Mouse (Mus musculus): ENCODE results near the gene Tm4sf20. TPM values are rescaled to one million over a fixed set of nuclear protein-coding genes. Genes with fewer than 3 reads are reported as not detected.

Tm4sf20 gene
- polyA plus RNA-seq, 1 experiment, result not detected

DNA sequence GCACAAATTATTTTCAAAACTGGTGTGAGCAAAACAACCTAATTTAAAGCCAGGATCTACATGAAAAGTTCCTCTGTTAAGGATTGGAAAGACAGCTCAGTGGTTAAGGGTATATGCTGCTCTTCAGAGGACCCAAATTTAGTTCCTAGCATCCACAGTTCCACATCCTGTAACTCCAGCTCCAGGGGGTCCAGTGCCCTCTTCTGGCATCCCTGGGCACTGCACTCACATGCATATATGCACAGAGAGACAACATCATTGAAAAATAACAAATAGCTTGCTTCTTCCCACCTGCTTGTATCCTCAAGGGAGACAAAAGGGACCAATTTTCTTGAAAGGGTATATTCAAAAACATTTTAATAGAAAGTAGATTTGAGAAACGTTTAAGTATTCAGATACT, 6.0 kb downstream of the Tm4sf20 start:
- H3K4me1 ChIP-seq (ENCODE audit: control insufficient read depth, insufficient read depth, low read length), result no peaks in the 10 kb centered on the region
- no peak overlapping the region for H3K4me3 ChIP-seq (ENCODE audit: control insufficient read depth, low read depth, low read length)
- TF ChIP-seq CTCF (IDR thresholded peaks at IDR 0.05; ENCODE audit: control insufficient read depth, insufficient read depth, insufficient replicate concordance, low read depth, low read length) (peak; percentile 30; the same call in 1 of the 2 replicates), POLR2A (IDR thresholded peaks at IDR 0.05; ENCODE audit: control insufficient read depth, low read depth, low read length) (no peak)
- H3K36me3 ChIP-seq (ENCODE audit: control insufficient read depth, insufficient read depth, low read length), result no peaks in the 10 kb centered on the region
- no peak overlapping the region for H3K27ac ChIP-seq (ENCODE audit: control insufficient read depth, insufficient read depth, low read depth, low read length)
- H3K27me3 ChIP-seq (ENCODE audit: control insufficient read depth, insufficient read depth, low read length), result no peaks in the 10 kb centered on the region

DNA sequence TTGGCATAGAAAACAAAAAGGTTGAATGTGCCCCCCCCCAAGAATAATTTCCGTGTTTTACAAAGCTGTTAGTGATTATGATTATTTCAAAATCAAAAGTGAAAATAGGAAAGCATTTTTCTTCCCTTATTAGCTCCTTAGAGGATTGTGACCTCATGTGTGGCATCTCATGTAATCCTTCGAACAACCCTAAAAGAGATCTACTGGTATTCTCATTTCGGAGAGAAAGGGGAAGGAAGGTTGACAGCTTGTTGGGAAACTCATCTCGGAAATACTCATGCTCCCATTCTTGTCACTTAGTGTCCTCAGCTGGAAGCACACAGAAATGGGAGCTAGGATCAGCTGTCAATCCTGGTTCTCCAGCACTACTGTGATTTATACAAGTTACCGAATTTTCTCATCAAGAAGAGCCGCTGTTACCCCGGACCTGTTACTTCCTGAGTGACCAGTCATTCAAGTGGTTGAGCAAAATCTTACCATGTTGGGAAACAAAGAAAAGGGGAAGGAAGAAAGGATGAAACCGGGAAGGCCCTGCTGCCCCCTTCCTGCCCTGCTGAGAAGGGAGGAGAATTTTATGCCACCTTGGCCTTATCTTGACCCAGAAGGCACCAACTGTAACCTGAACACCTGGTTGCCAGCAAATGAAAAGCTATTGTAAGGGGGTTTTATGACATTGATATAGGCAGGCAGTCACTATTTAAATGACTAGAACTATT, 6.6 kb downstream of the Tm4sf20 start:
- no peak for TF ChIP-seq POLR2A (IDR thresholded peaks at IDR 0.05; ENCODE audit: control insufficient read depth, low read depth, low read length)
- Histone ChIP-seq H3K36me3 (ENCODE audit: control insufficient read depth, insufficient read depth, low read length) (no peaks in the 10 kb centered on the region), H3K4me3 (ENCODE audit: control insufficient read depth, low read depth, low read length) (no peak overlapping the region), H3K27me3 (ENCODE audit: control insufficient read depth, insufficient read depth, low read length) (no peaks in the 10 kb centered on the region), H3K27ac (ENCODE audit: control insufficient read depth, insufficient read depth, low read depth, low read length) (no peak overlapping the region), H3K4me1 (ENCODE audit: control insufficient read depth, insufficient read depth, low read length) (no peaks in the 10 kb centered on the region)

DNA sequence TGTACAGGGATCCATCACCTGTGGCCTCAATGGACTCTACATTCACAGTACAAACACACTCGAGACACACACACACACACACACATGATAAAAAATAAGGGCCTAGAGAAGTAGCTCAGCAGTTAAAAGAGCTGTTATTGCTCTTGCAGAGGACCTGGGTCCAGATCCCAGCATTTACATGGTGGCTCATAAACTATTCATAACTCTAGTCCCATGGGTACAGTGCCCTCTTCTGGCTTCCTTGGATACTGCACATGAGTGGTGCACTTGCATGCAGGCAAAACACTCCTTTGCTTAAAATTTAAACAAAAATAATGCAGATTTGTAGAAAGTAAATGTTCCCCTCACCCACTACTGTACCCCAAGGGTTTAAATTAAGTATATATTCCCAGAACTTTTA, 8.7 kb downstream of the Tm4sf20 start:
- no peak overlapping the region for H3K27ac ChIP-seq (ENCODE audit: control insufficient read depth, insufficient read depth, low read depth, low read length)
- no peak overlapping the region for H3K4me3 ChIP-seq (ENCODE audit: control insufficient read depth, low read depth, low read length)
- H3K27me3 ChIP-seq (ENCODE audit: control insufficient read depth, insufficient read depth, low read length), result no peaks in the 10 kb centered on the region
- no peaks in the 10 kb centered on the region for H3K36me3 ChIP-seq (ENCODE audit: control insufficient read depth, insufficient read depth, low read length)
- TF ChIP-seq POLR2A (IDR thresholded peaks at IDR 0.05; ENCODE audit: control insufficient read depth, low read depth, low read length) (no peak), CTCF (IDR thresholded peaks at IDR 0.05; ENCODE audit: control insufficient read depth, insufficient read depth, insufficient replicate concordance, low read depth, low read length) (no peak)
- H3K4me1 ChIP-seq (ENCODE audit: control insufficient read depth, insufficient read depth, low read length), result no peaks in the 10 kb centered on the region

DNA sequence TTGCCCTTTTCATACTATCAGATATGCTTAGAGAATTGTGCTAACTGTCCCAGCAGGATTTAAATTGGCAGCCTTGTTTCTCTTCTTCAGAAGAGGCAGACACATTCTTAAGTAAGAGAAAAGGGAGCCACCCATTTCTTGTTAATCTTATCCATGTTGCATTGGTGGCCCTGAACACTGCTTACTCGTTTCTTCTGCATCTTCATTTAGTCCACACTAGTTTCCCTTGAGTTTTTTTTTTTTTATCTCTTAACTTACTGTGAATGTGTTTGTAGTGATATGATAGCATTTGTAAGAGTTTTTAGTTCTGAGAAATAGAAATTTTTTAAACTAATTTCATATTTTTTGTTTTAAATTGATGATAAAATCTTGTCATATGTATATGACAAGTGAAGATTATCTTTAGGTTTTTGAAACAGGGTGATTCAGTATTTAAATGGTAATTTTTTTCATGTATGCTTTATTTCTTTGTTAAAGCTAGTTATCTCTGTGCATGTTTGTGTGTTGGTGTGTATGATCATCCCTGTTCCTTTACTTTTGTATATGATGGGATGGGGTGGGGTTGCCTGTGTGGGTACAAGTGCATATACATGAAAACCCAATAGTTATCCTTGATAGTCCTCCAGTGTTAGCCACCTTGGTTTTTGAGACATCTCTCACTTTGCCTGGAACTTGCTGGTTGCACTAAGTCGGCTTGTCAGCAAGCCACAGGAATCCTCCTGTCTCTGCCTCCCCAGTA, 20.4 kb downstream of the Tm4sf20 start:
- H3K36me3 ChIP-seq (ENCODE audit: control insufficient read depth, insufficient read depth, low read length), result 0 out of 2 replicates have a peak, but pooled peaks cover 2% of the 10 kb centered on the region
- no peak overlapping the region for H3K4me3 ChIP-seq (ENCODE audit: control insufficient read depth, low read depth, low read length)
- no peaks in the 10 kb centered on the region for H3K27me3 ChIP-seq (ENCODE audit: control insufficient read depth, insufficient read depth, low read length)
- TF ChIP-seq CTCF (IDR thresholded peaks at IDR 0.05; ENCODE audit: control insufficient read depth, insufficient read depth, insufficient replicate concordance, low read depth, low read length), result no peak
- no peak overlapping the region for H3K27ac ChIP-seq (ENCODE audit: control insufficient read depth, insufficient read depth, low read depth, low read length)
- H3K4me1 ChIP-seq (ENCODE audit: control insufficient read depth, insufficient read depth, low read length), result no peaks in the 10 kb centered on the region

DNA sequence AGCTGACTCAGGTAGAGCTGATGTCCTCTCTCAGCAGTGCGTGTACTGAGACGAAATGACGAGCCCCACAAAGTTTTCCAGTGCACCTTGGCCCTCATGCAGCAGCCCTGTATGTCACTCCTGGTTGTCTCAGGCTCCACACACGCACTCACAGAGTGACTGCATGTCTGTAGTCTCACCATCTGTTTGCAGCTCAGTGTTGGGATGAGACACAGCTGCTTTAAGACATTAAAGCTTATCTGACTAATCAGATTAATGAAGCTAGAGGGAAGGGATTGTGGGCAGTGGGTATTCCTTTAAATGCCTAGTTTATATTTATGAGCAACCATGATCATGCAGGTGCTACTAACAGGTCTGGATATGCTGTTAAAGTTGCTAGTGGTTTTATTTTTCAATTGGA, 21.9 kb downstream of the Tm4sf20 start:
- Histone ChIP-seq H3K27ac (ENCODE audit: control insufficient read depth, insufficient read depth, low read depth, low read length) (no peak overlapping the region), H3K27me3 (ENCODE audit: control insufficient read depth, insufficient read depth, low read length) (no peaks in the 10 kb centered on the region), H3K4me3 (ENCODE audit: control insufficient read depth, low read depth, low read length) (no peak overlapping the region), H3K4me1 (ENCODE audit: control insufficient read depth, insufficient read depth, low read length) (no peaks in the 10 kb centered on the region), H3K36me3 (ENCODE audit: control insufficient read depth, insufficient read depth, low read length) (peaks cover 2% of the 10 kb centered on the region; the same call in 1 of the 2 replicates)
- TF ChIP-seq POLR2A (IDR thresholded peaks at IDR 0.05; ENCODE audit: control insufficient read depth, low read depth, low read length) (no peak), CTCF (IDR thresholded peaks at IDR 0.05; ENCODE audit: control insufficient read depth, insufficient read depth, insufficient replicate concordance, low read depth, low read length) (no peak)

DNA sequence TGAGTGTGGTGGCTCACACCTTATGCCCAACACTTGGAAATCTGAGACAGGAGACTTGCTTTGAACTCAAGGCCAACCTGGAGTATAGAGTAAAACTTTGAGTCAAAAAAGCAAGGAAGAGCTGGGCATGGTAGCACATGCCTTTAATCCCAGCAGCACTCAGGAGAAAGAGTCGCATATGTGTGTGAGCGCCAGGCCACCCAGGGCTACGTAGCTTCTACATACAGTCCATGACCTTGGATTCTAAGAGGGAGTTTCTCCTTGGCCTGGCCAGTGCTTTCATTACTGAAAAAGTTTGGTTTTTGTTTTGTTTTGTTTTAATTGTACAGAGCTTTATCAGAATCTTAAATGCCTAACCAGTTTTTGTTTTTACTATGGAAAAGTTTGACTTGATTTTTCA, 24.3 kb downstream of the Tm4sf20 start:
- Histone ChIP-seq H3K4me1 (ENCODE audit: control insufficient read depth, insufficient read depth, low read length) (no peaks in the 10 kb centered on the region), H3K27me3 (ENCODE audit: control insufficient read depth, insufficient read depth, low read length) (no peaks in the 10 kb centered on the region), H3K36me3 (ENCODE audit: control insufficient read depth, insufficient read depth, low read length) (peaks cover 2% of the 10 kb centered on the region; the same call in 1 of the 2 replicates), H3K27ac (ENCODE audit: control insufficient read depth, insufficient read depth, low read depth, low read length) (no peak overlapping the region), H3K4me3 (ENCODE audit: control insufficient read depth, low read depth, low read length) (no peak overlapping the region)
- TF ChIP-seq CTCF (IDR thresholded peaks at IDR 0.05; ENCODE audit: control insufficient read depth, insufficient read depth, insufficient replicate concordance, low read depth, low read length), result no peak
- TF ChIP-seq POLR2A (IDR thresholded peaks at IDR 0.05; ENCODE audit: control insufficient read depth, low read depth, low read length), result no peak

DNA sequence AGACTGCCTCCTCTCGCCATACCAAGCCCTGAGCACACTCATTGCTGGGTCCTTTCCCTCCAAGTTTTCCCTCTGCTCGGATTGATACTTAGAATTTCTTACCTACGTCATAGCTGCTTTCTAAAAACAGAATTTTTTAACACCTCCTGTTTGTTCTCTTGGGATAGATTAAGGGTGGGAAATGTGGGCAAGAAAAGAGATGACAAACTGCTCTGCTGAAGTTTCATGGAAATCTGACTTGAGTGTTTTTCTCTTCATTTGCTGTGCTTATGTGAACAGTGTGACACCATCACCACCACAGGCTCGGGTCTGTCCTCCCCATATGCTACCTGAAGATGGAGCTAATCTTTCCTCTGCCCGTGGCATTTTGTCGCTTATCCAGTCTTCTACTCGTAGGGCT, 26.7 kb downstream of the Tm4sf20 start:
- Histone ChIP-seq H3K27me3 (ENCODE audit: control insufficient read depth, insufficient read depth, low read length) (no peaks in the 10 kb centered on the region), H3K4me3 (ENCODE audit: control insufficient read depth, low read depth, low read length) (no peak overlapping the region), H3K4me1 (ENCODE audit: control insufficient read depth, insufficient read depth, low read length) (no peaks in the 10 kb centered on the region), H3K36me3 (ENCODE audit: control insufficient read depth, insufficient read depth, low read length) (peaks cover 2% of the 10 kb centered on the region; the same call in 1 of the 2 replicates), H3K27ac (ENCODE audit: control insufficient read depth, insufficient read depth, low read depth, low read length) (no peak overlapping the region)
- TF ChIP-seq POLR2A (IDR thresholded peaks at IDR 0.05; ENCODE audit: control insufficient read depth, low read depth, low read length), result no peak
- TF ChIP-seq CTCF (IDR thresholded peaks at IDR 0.05; ENCODE audit: control insufficient read depth, insufficient read depth, insufficient replicate concordance, low read depth, low read length), result no peak

All from testis, adult 2 months (tissue).